Mouse (Mus musculus) bone marrow, adult 2 months (tissue): ENCODE results near the gene Cd36. TPM values are rescaled to one million over a fixed set of nuclear protein-coding genes. Genes with fewer than 3 reads are reported as not detected.

Experiments used
- H3K27ac ChIP-seq: fragments of 200-500 bp; 2 replicates; pipeline ENCODE4 v1.5.1; 2012; ENCODE audit warnings: low read depth, mild to moderate bottlenecking, control low read depth, inconsistent platforms, low read length; ENCODE audit not compliant: control insufficient read depth, poor library complexity, insufficient read depth
- H3K4me1 ChIP-seq: fragments of 200-500 bp; 2 replicates; pipeline ENCODE4 v1.6.1; 2011; ENCODE audit warnings: low read length; ENCODE audit not compliant: control insufficient read depth, insufficient read depth
- H3K4me3 ChIP-seq: fragments of 200-500 bp; replicated peaks from 2 replicates; pipeline ENCODE3; 2011; ENCODE audit warnings: mild to moderate bottlenecking, low read depth, low read length, control low read depth; ENCODE audit not compliant: control insufficient read depth
- CTCF ChIP-seq: fragments of 200-500 bp; IDR thresholded peaks from 2 replicates; pipeline ENCODE4 v1.5.1; 2011; ENCODE audit warnings: low read length, control low read depth; ENCODE audit not compliant: control insufficient read depth, insufficient read depth
- POLR2A ChIP-seq: fragments of 200-500 bp; IDR thresholded peaks from 2 replicates; pipeline ENCODE4 v1.6.1; 2011; ENCODE audit warnings: low read depth, mild to moderate bottlenecking, control low read depth, low read length, borderline replicate concordance; ENCODE audit not compliant: control insufficient read depth
- WGBS: fragments of 180-500 bp; shearing (Covaris S2); methylation state at CpG from one replicate; pipeline ENCODE4 v1.1.7; 2018; 5-methylcytosine and 5-hydroxymethylcytosine counted together
- polyA plus RNA-seq: library from polyadenylated mRNA; stranded (reverse); fragments of >200 nt; gene quantifications from 2 replicates; pipeline ENCODE4 v1.2.4, GENCODE M21; 2011; ENCODE audit warnings: low replicate concordance; ENCODE audit not compliant: missing spikeins, insufficient read depth, insufficient read length

The Cd36 gene
- polyA plus RNA-seq, 1 experiment, result 20.1 TPM

DNA sequence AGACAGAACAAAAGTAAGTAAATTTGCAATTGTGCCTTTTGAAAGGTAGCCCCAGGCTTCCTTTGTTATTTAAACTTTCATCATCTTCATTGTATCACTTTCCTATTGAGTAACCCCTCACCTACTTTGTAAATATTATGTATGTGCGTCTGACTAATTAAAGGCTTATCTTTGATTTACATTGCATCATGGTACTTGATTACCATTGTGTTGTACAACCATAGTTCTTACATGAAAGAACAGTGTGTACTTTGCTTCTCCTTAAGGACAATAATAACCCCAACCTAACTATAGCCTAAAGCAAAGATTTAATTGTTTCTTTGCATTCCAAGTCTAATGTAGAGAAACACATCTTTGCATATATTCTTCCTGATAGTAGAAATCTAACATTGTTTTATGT lies 78.3 kb downstream of the Cd36 start:
- TF ChIP-seq CTCF (no peak), POLR2A (no peak)
- WGBS, result 62% methylated on average over 1 of the region's 1 CpGs
- no peak overlapping the region for H3K4me3 ChIP-seq
- no peaks in the 10 kb centered on the region for H3K4me1 ChIP-seq
- no peak overlapping the region for H3K27ac ChIP-seq

DNA sequence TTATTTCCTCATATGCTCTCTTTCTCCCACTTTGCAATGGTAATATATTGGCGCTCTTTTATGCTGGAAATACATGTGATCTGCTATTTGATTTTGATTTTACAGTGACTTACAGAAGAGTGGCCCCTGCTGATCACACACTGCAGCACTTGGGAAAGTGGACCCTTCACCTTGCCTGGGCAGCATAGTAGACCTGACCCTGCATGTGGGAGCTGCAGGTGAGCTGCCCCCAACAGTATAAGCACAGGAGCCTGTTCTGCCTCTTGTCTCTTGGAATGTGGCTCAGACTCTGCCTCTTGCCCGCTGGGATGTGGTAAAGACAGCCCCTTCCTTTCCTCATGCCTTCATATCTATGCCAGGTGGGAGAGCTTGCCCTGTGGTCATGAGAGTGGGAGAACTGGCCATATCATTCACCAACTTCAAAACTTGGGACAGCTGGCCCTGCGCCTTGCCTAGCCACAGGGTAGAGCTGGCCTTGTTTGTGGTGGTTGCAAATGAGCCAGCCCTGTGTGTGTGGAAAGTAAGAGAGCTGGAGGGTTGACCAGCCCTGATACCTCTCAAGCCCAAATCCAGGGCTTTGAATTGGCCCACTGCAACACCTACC lies 81.7 kb downstream of the Cd36 start:
- no peaks in the 10 kb centered on the region for H3K4me1 ChIP-seq
- no peak for TF ChIP-seq POLR2A
- no peak for TF ChIP-seq CTCF
- no peak overlapping the region for H3K27ac ChIP-seq
- 79% methylated on average over 3 of the region's 3 CpGs for WGBS
- H3K4me3 ChIP-seq, result no peak overlapping the region

DNA sequence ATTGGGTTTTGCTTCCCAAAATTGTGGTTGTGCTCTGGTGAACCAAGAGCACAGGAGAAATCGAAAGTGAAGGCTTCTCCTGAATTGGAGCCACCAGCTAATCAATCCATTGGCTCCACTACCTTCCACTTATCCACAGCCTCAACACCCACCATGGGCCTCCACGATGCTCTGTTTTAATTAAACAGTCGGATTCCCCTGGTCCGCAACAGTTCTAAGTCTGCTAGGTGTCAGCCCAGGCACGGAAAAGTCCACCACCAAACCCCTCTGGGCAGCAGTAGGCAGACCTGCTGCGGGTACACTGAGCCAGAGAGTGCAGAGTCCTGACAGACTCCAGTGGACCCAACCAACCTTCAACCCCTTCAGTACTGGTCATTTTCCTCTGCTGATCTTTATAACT lies 112.0 kb downstream of the Cd36 start:
- no peak overlapping the region for H3K4me3 ChIP-seq
- TF ChIP-seq POLR2A (no peak), CTCF (no peak)
- WGBS, result 82% methylated on average over 6 of the region's 6 CpGs

DNA sequence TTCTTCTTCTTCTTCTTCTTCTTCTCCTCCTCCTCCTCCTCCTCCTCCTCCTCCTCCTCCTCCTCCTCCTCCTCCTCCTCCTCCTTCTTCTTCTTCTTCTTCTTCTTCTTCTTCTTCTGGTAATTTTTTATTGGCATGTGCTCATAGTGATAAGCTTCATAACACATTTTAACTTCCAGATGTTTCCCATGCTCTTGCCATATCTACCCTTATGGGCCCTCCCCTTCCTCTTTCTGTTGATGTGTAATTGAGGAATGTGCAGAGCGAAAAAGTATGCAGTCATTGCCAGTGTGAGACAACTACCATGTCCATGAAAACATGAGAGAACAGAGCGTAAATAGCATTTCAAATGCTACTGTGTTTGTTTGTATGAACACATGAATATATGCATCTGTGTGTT lies 118.3 kb downstream of the Cd36 start:
- Histone ChIP-seq H3K27ac (no peak overlapping the region), H3K4me3 (no peak overlapping the region), H3K4me1 (no peaks in the 10 kb centered on the region)
- no peak for TF ChIP-seq POLR2A
- TF ChIP-seq CTCF, result no peak
- 69% methylated on average over 2 of the region's 2 CpGs for WGBS

More for the DNA sequence above, 112.0 kb downstream of the Cd36 start:
- Histone ChIP-seq H3K27ac (no peak overlapping the region), H3K4me1 (no peaks in the 10 kb centered on the region)

DNA sequence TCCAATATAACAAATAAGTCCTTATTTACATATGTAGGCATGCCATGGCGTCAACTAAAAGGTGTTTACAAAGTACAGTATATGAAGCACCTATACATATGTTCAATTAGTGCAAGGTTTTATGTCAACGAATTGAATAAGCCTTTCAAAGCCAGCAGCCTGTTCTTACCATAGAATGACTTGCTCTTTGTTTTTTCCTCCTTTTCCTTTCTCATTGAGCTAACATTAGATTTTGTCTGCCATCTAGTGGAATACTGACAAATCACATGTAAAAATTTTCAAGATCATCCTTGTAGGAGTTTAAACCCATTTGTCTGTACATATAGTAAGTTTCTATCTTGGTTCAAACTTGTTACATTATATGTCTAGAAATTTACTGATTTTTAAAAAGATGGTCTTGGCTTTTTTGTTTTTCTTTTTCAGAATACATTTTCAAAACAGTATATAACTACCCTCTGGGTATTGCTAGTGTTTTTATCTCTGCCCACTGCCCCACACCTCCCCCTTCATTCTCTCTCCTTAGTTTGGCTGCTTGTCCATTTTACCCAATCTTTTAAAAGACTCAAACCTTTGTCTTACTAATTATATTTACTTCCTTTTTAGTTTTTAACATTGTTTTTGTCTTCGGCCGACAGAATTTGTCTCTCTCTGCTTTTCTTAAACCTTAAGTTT lies 122.5 kb downstream of the Cd36 start:
- WGBS, result 63% methylated on average over 4 of the region's 4 CpGs
- Histone ChIP-seq H3K4me3 (no peak overlapping the region), H3K27ac (no peak overlapping the region), H3K4me1 (no peaks in the 10 kb centered on the region)
- TF ChIP-seq POLR2A, result no peak
- no peak for TF ChIP-seq CTCF

DNA sequence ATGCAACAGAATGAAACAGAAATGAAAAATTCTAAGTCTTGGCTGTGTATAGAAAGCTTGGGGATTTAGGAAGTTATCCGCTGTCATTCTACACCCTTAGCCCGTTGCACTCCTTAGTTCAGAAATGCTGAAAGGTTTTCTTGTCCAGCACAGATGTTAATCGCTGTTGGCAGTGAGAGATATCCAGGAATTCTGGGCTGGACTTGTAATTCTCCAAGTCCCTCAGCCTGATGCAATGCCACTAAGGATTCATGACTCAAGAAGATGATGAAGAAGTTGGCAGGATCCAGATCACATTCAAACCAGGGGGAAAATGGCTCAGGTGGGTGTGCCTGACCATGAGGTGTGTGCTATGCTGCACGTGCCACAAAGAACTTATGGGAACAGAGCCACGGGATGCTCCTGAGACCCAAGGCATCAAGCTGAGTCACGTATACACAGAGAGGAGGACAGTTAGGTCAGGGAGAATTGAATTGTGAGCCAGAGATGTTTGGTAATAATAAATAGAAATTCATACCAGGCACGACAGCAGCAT lies 135.1 kb downstream of the Cd36 start:
- H3K27ac ChIP-seq, result no peak overlapping the region
- no peak for TF ChIP-seq CTCF
- TF ChIP-seq POLR2A, result no peak
- WGBS, result 76% methylated on average over 7 of the region's 7 CpGs
- H3K4me1 ChIP-seq, result no peaks in the 10 kb centered on the region
- H3K4me3 ChIP-seq, result no peak overlapping the region

DNA sequence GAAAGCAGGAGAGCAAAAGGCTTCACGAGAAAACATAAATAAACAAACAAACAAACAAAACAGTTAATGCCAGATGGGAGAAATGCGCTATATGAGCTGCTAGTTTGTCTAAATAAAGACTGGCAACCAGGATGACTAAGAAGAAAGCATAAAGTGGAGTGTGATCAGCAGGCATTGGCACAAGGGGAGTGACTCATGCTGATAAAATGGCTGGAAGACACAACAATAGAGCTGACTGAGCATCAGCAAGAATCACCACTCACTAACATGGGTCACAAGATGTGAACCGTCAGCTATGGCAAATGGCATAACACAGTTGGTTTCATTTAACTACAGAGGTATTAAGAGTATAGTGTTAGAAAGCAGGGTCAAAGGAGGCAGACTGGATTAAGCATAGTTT lies 140.3 kb downstream of the Cd36 start:
- TF ChIP-seq POLR2A, result no peak
- TF ChIP-seq CTCF, result no peak
- Histone ChIP-seq H3K4me1 (no peaks in the 10 kb centered on the region), H3K4me3 (no peak overlapping the region), H3K27ac (no peak overlapping the region)
- WGBS, result 68% methylated on average over 3 of the region's 3 CpGs

DNA sequence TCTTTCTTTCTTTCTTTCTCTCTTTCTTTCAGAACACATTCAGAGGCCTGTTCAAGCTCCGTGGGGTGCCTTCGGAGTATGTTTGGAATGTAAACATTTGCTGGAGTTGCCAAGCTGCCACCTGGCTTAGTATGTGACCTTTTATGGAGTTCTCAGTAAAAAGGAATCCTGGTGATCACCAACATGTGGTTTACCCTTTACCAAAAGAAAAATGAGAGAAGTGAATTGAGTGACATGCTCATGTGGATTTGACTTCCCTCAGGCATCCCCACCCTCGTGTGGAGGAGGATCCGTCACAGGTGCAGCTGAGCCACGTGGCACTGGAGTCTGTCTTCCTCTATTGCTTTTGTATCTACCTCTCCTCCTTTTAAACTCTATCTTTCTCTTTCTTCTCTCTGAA lies 141.5 kb downstream of the Cd36 start:
- WGBS, result 59% methylated on average over 5 of the region's 5 CpGs
- Histone ChIP-seq H3K27ac (no peak overlapping the region), H3K4me1 (no peaks in the 10 kb centered on the region), H3K4me3 (no peak overlapping the region)
- no peak for TF ChIP-seq POLR2A
- TF ChIP-seq CTCF, result no peak
